Mouse (Mus musculus) spleen, adult 2 months (tissue): ENCODE data around the gene Tcf20. TPM values are rescaled to one million over a fixed set of nuclear protein-coding genes. Genes with fewer than 3 reads are reported as not detected.
A peak's percentile ranks its signal among the peaks of the same experiment; 100 is the strongest.

Experiments
- DNase-seq, 2 experiments: peaks; one replicate each; pipeline versions ENCODE4 v3.0.0 to v3.0.0-alpha.2; 2012 to 2021; ENCODE audit warnings: low spot score in 2 of 2, low read depth in 1 of 2
- H3K27ac ChIP-seq: fragments of 200-500 bp; 2 replicates; pipeline ENCODE4 v1.5.1; 2012; ENCODE audit warnings: low read length, inconsistent platforms; ENCODE audit not compliant: insufficient read depth
- H3K27me3 ChIP-seq: fragments of 200-500 bp; 2 replicates; pipeline ENCODE4 v1.6.1; 2012; ENCODE audit warnings: mild to moderate bottlenecking, moderate library complexity, low read length, inconsistent platforms; ENCODE audit not compliant: control insufficient read depth, insufficient read depth
- H3K36me3 ChIP-seq: fragments of 200-500 bp; 2 replicates; pipeline ENCODE4 v1.6.1; 2012; ENCODE audit warnings: mild to moderate bottlenecking, low read length, inconsistent platforms; ENCODE audit not compliant: control insufficient read depth, insufficient read depth
- H3K4me1 ChIP-seq: fragments of 200-500 bp; 2 replicates; pipeline ENCODE4 v1.6.1; 2011; ENCODE audit warnings: inconsistent platforms; ENCODE audit not compliant: control insufficient read depth, insufficient read depth, insufficient read length
- H3K4me3 ChIP-seq: fragments of 200-500 bp; 2 replicates; pipeline ENCODE4 v1.5.1; 2011; ENCODE audit warnings: mild to moderate bottlenecking, inconsistent platforms; ENCODE audit not compliant: insufficient read depth, insufficient read length; ENCODE audit errors: extremely low read depth
- CTCF ChIP-seq: fragments of 200-500 bp; IDR thresholded peaks from 2 replicates; pipeline ENCODE4 v1.5.1; 2011; ENCODE audit warnings: mild to moderate bottlenecking, inconsistent platforms; ENCODE audit not compliant: insufficient read depth, insufficient read length, insufficient replicate concordance; ENCODE audit errors: extremely low read depth
- POLR2A ChIP-seq: fragments of 200-500 bp; IDR thresholded peaks from 2 replicates; pipeline ENCODE4 v1.6.1; 2011; ENCODE audit warnings: low read depth, low read length, inconsistent platforms
- WGBS: fragments of 180-500 bp; shearing (Covaris S2); methylation state at CpG from one replicate; pipeline ENCODE4 v1.1.7; 2018; 5-methylcytosine and 5-hydroxymethylcytosine counted together
- polyA plus RNA-seq: library from polyadenylated mRNA; depleted of rRNA; stranded (reverse); fragments of >200 nt; gene quantifications from 2 replicates; pipeline ENCODE4 v1.2.3, GENCODE M21; 2012

Tcf20 gene
- polyA plus RNA-seq, 1 experiment, result 21.4 TPM

DNA sequence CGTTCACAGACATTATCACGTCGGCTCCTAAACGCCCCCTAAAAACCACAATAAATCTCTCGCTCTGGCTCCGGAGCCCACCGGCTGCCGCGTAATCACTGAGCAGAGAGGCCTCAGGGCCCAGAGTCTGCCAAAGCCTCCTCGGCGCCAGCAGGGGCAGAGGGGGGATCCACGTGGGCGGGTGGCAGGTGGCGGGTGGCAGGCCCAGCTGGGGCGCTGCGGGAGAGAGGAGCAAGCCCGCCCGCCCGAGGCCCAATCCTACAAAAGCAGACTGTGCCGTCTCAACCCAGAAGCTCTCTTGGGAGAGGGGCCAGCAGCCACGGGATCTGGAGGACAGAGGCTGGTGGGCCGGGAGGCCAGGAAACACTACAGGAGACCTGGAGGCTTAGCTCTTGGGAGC, 19.2 kb downstream of the Tcf20 start:
- H3K36me3 ChIP-seq, result no peaks in the 10 kb centered on the region
- H3K27me3 ChIP-seq, result peaks cover 5% of the 10 kb centered on the region
- TF ChIP-seq CTCF (no peak), POLR2A (no peak)
- 8% methylated on average over 22 of the region's 22 CpGs for WGBS
- no peak for DNase-seq
- H3K27ac ChIP-seq, result no peak overlapping the region
- peaks cover 4% of the 10 kb centered on the region for H3K4me1 ChIP-seq
- H3K4me3 ChIP-seq, result no peak overlapping the region

DNA sequence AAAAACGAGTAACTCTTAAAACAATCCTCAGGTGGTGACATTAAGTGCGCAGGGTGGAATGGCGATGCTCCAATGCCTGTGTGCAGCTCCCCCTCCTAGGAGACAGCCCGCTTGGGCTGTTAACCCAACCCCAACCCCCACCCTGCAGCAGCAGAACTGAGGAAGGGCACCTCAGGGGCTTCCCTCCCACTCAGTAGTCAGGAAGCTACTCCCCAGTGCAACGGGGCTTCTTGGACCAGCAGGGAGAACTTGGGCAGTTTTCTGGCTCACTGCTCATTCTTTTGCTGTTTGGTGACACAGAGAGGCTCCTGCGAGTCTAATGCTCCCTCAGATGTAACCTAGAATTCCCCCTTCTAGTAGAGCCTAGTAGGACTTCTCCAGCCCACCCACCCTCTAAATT, 19.7 kb downstream of the Tcf20 start:
- Histone ChIP-seq H3K27me3 (peaks cover 10% of the 10 kb centered on the region), H3K4me1 (peaks cover 6% of the 10 kb centered on the region), H3K27ac (no peak overlapping the region), H3K36me3 (no peaks in the 10 kb centered on the region), H3K4me3 (no peak overlapping the region)
- no peak for DNase-seq
- TF ChIP-seq CTCF, result no peak
- TF ChIP-seq POLR2A, result no peak
- WGBS, result 59% methylated on average over 6 of the region's 6 CpGs

DNA sequence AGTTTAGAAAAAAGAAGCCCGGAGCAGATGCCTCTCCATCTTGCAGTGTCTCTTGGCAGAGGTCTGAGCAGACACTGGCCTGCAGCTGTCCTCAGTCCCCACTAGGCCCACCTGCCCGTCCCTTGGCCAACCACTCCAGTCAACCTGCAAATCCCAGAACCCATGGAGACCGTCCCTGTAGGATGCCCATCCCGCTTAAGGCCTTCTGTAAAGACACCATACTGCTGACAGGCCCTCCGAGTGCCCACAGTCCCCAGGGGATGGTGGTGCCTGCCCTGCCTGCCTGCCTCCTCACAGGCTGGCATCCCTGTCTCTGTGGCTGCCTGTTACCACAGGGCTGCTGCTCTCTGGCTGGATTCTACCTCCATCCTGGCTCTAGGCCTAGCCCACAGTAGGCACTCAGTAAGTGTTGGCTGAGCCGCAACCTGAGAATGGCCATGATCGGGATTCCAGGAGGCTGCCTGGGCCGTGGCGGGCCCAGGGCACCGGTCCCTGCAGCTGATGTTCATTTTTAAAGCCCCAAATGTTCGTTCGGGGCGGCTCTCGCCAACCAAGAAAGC, 23.3 kb downstream of the Tcf20 start:
- whole genome bisulfite sequencing, result 85% methylated on average over 14 of the region's 14 CpGs
- Histone ChIP-seq H3K27ac (no peak overlapping the region), H3K36me3 (no peaks in the 10 kb centered on the region), H3K27me3 (peaks cover 11% of the 10 kb centered on the region), H3K4me1 (peaks cover 6% of the 10 kb centered on the region), H3K4me3 (no peak overlapping the region)
- TF ChIP-seq CTCF (no peak), POLR2A (no peak)
- no peak for DNase-seq

DNA sequence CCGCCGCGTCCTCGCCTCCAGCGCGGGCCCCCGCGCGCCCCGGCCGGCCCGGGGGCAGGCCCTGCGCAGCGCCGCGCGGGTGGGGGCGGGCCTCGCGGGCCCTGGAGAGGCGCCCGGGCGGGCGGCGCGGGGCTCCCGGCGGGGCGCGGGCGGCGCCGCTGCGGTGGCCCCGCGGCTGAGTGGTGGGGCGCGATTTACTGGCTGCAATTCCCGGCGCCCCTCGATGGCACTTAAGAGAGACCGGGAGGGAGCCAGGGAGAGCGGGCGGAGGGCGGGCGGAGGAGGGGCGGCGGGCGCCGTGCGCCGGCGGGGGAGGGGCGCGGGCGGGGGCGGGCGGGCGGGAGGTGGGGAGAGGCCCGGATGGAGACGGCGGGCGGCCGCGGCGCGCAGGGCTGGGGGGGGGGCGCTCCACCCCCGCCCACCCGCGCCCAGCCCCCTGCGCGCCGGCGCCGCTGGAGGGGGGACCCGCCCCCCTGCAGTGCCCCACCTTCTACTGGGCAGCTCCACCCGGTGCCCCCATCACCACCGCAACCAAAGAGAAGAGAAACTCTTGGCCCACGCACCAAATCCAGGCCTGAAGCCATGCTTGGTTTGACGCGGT, 24.0 kb downstream of the Tcf20 start:
- no peak for TF ChIP-seq POLR2A
- no peak for TF ChIP-seq CTCF
- Histone ChIP-seq H3K27me3 (peaks cover 11% of the 10 kb centered on the region), H3K4me3 (peak overlapping the region; percentile 38; the same call in 1 of the 2 replicates), H3K4me1 (peaks cover 6% of the 10 kb centered on the region), H3K27ac (no peak overlapping the region), H3K36me3 (no peaks in the 10 kb centered on the region)
- 21% methylated on average over 49 of the region's 82 CpGs for WGBS
- DNase-seq, result no peak

DNA sequence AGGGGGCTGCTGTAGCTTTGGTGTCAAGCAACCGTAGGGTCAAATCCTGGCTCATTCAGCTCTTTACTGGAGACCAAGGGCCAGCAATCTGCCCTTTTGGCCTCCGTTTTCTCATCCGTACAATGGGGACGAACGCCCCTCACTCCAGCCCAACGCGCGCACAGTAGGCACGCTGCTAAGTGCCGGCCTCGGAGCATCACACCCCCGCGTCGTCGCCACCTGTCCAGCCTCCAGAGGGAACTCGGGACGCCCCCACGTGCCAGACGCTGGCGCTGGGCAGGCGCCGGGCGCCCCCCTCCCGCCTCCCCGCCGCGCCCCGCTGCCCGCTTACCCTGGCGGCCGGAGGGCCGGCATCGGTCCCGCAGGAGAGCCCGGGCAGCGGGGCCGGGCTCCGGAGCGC, 24.6 kb downstream of the Tcf20 start:
- peaks cover 11% of the 10 kb centered on the region for H3K27me3 ChIP-seq

DNA sequence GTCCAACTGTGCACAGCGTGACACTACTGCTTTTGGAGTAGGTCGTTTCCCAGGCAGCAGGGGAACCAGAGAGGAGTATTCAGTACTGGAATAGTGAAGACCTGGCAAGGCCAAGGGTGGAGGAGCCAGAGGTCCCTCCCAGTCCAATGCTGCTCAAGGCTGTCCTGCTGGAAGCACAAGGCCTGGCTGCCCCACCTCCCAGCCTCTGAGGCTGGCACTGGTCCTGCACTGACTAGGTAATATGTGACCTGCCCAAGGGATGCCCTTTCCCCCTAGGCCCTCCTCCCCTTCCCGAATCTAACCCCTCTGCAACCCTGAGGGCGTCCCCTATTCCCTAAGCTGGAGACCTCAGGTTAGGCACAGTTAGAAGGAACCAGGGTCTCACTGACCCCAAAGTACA, 25.1 kb downstream of the Tcf20 start:
- Histone ChIP-seq H3K27ac (no peak overlapping the region), H3K36me3 (no peaks in the 10 kb centered on the region), H3K27me3 (peaks cover 11% of the 10 kb centered on the region), H3K4me1 (peaks cover 2% of the 10 kb centered on the region), H3K4me3 (no peak overlapping the region)
- 79% methylated on average over 4 of the region's 4 CpGs for WGBS
- TF ChIP-seq CTCF (no peak), POLR2A (no peak)
- DNase-seq, result no peak

More for the DNA sequence above, 24.6 kb downstream of the Tcf20 start:
- Histone ChIP-seq H3K36me3 (no peaks in the 10 kb centered on the region), H3K4me3 (peak overlapping the region; percentile 9; the same call in 1 of the 2 replicates), H3K27ac (no peak overlapping the region), H3K4me1 (peaks cover 2% of the 10 kb centered on the region)
- no peak for TF ChIP-seq POLR2A
- TF ChIP-seq CTCF, result no peak
- DNase-seq, result no peak
- 12% methylated on average over 38 of the region's 39 CpGs for WGBS
